ENCODE assay signal across 14 mouse cellular contexts in genomic region chr6:15310671-15311070, GRCm38 (mm10).
DNase-seq lines count a peak whose midpoint lies in the region; ATAC-seq and TF ChIP-seq lines count a peak whose summit lies in the region.
"Had no signal": no experiment of that assay in that cellular context is flagged by ENCODE, and none has a peak within 500 bp of the region (broad histone marks: within the 10 kb centered on the region; RNA-seq: fewer than 3 reads in every experiment).

No protein-coding gene starts in this region.

- no peak for TF ChIP-seq CTCF in heart, postnatal 0 days (IDR thresholded peaks at IDR 0.05; ENCODE audit: low read depth)

- peak overlapping the region; percentile 9; the same call in 1 of the 2 replicates for H3K4me2 ChIP-seq in heart, postnatal 0 days (ENCODE audit: low read depth, low read length)
- no peak overlapping the region for H3K4me2 ChIP-seq in heart, embryonic 11.5 days
- H3K4me2 ChIP-seq in neural tube, embryonic 12.5 days (replicated peaks) = no peak overlapping the region
- H3K4me2 ChIP-seq in forebrain, embryonic 16.5 days (ENCODE audit: low read length) = peak overlapping the region; percentile 45
- H3K4me2 ChIP-seq in midbrain, embryonic 16.5 days (ENCODE audit: low read length) = peak overlapping the region; percentile 28
- H3K4me2 ChIP-seq: heart, embryonic 15.5 days; kidney, embryonic 15.5 days; liver, embryonic 11.5 days had no signal

- H3K27me3 ChIP-seq in heart, postnatal 0 days (ENCODE audit: control insufficient read depth, insufficient read depth, low read length) = no peaks in the 10 kb centered on the region
- H3K27me3 ChIP-seq in heart, embryonic 11.5 days (ENCODE audit: control insufficient read depth, insufficient read depth, low read length) = no peaks in the 10 kb centered on the region
- no peaks in the 10 kb centered on the region for H3K27me3 ChIP-seq in neural tube, embryonic 12.5 days (replicated peaks)
- no peaks in the 10 kb centered on the region for H3K27me3 ChIP-seq in forebrain, embryonic 16.5 days (replicated peaks; ENCODE audit: control insufficient read depth, insufficient read depth, low read length)
- H3K27me3 ChIP-seq in midbrain, embryonic 16.5 days (ENCODE audit: control insufficient read depth, insufficient read depth, low read depth, low read length) = no peaks in the 10 kb centered on the region
- H3K27me3 ChIP-seq: heart, embryonic 15.5 days; kidney, embryonic 15.5 days had no signal

- H3K9me3 ChIP-seq in heart, postnatal 0 days (replicated peaks; ENCODE audit: control insufficient read depth, low read length) = no peaks in the 10 kb centered on the region
- H3K9me3 ChIP-seq in heart, embryonic 11.5 days (replicated peaks; ENCODE audit: control insufficient read depth, low read length) = no peaks in the 10 kb centered on the region
- H3K9me3 ChIP-seq in neural tube, embryonic 12.5 days = no peaks in the 10 kb centered on the region
- no peaks in the 10 kb centered on the region for H3K9me3 ChIP-seq in forebrain, embryonic 16.5 days (ENCODE audit: control insufficient read depth, low read length)
- no peaks in the 10 kb centered on the region for H3K9me3 ChIP-seq in midbrain, embryonic 16.5 days (replicated peaks; ENCODE audit: control insufficient read depth, low read length, poor library complexity, severe bottlenecking)
- H3K9me3 ChIP-seq: heart, embryonic 15.5 days; kidney, embryonic 15.5 days had no signal

- DNase-seq in heart, postnatal 0 days (ENCODE audit: low spot score) = no peak
- DNase-seq in neural tube, embryonic 10.5 days (ENCODE audit: extremely low spot score, low spot score) = no peak
- no peak for DNase-seq in lung, postnatal 25 days (ENCODE audit: low spot score)
- DNase-seq: adrenal gland, postnatal 25 days; lung, postnatal 10 days had no signal

- no peak overlapping the region for H3K9ac ChIP-seq in heart, postnatal 0 days (replicated peaks; ENCODE audit: low read depth, low read length)
- no peak overlapping the region for H3K9ac ChIP-seq in heart, embryonic 11.5 days (ENCODE audit: low read depth, low read length)
- no peak overlapping the region for H3K9ac ChIP-seq in neural tube, embryonic 12.5 days
- H3K9ac ChIP-seq in forebrain, embryonic 16.5 days (replicated peaks; ENCODE audit: low read depth, low read length) = peak overlapping the region; percentile 23; the same call in 1 of the 2 replicates
- no peak overlapping the region for H3K9ac ChIP-seq in midbrain, embryonic 16.5 days (ENCODE audit: low read depth, low read length)
- H3K9ac ChIP-seq: heart, embryonic 15.5 days; kidney, embryonic 15.5 days had no signal

- no peaks in the 10 kb centered on the region for H3K4me1 ChIP-seq in heart, postnatal 0 days (ENCODE audit: control insufficient read depth, insufficient read depth)
- no peaks in the 10 kb centered on the region for H3K4me1 ChIP-seq in heart, embryonic 11.5 days (ENCODE audit: control insufficient read depth, insufficient read depth, low read length)
- H3K4me1 ChIP-seq in neural tube, embryonic 12.5 days = no peaks in the 10 kb centered on the region
- H3K4me1 ChIP-seq in forebrain, embryonic 16.5 days (replicated peaks; ENCODE audit: control insufficient read depth, insufficient read depth, low read length) = peaks cover 10% of the 10 kb centered on the region
- peaks cover 2% of the 10 kb centered on the region; the same call in 1 of the 2 replicates for H3K4me1 ChIP-seq in midbrain, embryonic 16.5 days (ENCODE audit: control insufficient read depth, insufficient read depth, low read length)
- H3K4me1 ChIP-seq: kidney, embryonic 15.5 days had no signal

- no peak for ATAC-seq in heart, postnatal 0 days (ENCODE audit: insufficient read depth, low read depth)
- no peak for ATAC-seq in heart, embryonic 11.5 days (replicated peaks; ENCODE audit: insufficient number of reproducible peaks, low FRiP score, low TSS enrichment)
- peak; percentile 17; the same call in 1 of the 2 replicates for ATAC-seq in neural tube, embryonic 12.5 days (ENCODE audit: low FRiP score, low read depth)
- peak; percentile 78 for ATAC-seq in forebrain, embryonic 16.5 days
- ATAC-seq in midbrain, embryonic 16.5 days = peak; percentile 34; the same call in 1 of the 2 replicates
- ATAC-seq: inflammation-experienced regulatory T-cells, adult 6 months had no signal

- H3K36me3 ChIP-seq in heart, postnatal 0 days (replicated peaks; ENCODE audit: control insufficient read depth, insufficient read depth, low read length) = no peaks in the 10 kb centered on the region
- H3K36me3 ChIP-seq in heart, embryonic 11.5 days (ENCODE audit: control insufficient read depth, insufficient read depth, low read length) = no peaks in the 10 kb centered on the region
- no peaks in the 10 kb centered on the region for H3K36me3 ChIP-seq in neural tube, embryonic 12.5 days
- no peaks in the 10 kb centered on the region for H3K36me3 ChIP-seq in forebrain, embryonic 16.5 days (ENCODE audit: control insufficient read depth, insufficient read depth)
- no peaks in the 10 kb centered on the region for H3K36me3 ChIP-seq in midbrain, embryonic 16.5 days (ENCODE audit: control insufficient read depth, insufficient read depth, low read length)
- H3K36me3 ChIP-seq: heart, embryonic 15.5 days; kidney, embryonic 15.5 days had no signal

- no peak for TF ChIP-seq EP300 in heart, postnatal 0 days (IDR thresholded peaks at IDR 0.05; ENCODE audit: low read depth)

- no peak overlapping the region for H3K4me3 ChIP-seq in heart, postnatal 0 days (ENCODE audit: low read depth, low read length)
- no peak overlapping the region for H3K4me3 ChIP-seq in heart, embryonic 11.5 days (ENCODE audit: low read depth, low read length)
- H3K4me3 ChIP-seq in neural tube, embryonic 12.5 days = no peak overlapping the region
- no peak overlapping the region for H3K4me3 ChIP-seq in forebrain, embryonic 16.5 days (replicated peaks; ENCODE audit: low read length)
- H3K4me3 ChIP-seq in midbrain, embryonic 16.5 days (ENCODE audit: low read depth, low read length) = no peak overlapping the region
- H3K4me3 ChIP-seq: erythroblast, embryonic 14.5 days; heart, embryonic 15.5 days; kidney, embryonic 15.5 days had no signal

- 41% methylated on average over 5 of the region's 5 CpGs for WGBS in heart, postnatal 0 days
- WGBS in heart, embryonic 11.5 days (ENCODE audit: insufficient replicate concordance) = 64% methylated on average over 5 of the region's 5 CpGs
- 61% methylated on average over 5 of the region's 5 CpGs for WGBS in neural tube, embryonic 12.5 days
- 6% methylated on average over 5 of the region's 5 CpGs for WGBS in forebrain, embryonic 16.5 days
- 21% methylated on average over 5 of the region's 5 CpGs for WGBS in midbrain, embryonic 16.5 days

- no peak overlapping the region for H3K27ac ChIP-seq in heart, postnatal 0 days (ENCODE audit: low read depth)
- H3K27ac ChIP-seq in heart, embryonic 11.5 days (ENCODE audit: low read depth, low read length) = no peak overlapping the region
- H3K27ac ChIP-seq in neural tube, embryonic 12.5 days = no peak overlapping the region
- peak overlapping the region; percentile 59; the same call in 1 of the 2 replicates for H3K27ac ChIP-seq in forebrain, embryonic 16.5 days (ENCODE audit: low read length)
- H3K27ac ChIP-seq in midbrain, embryonic 16.5 days (ENCODE audit: low read length) = no peak overlapping the region
- H3K27ac ChIP-seq: heart, embryonic 15.5 days; kidney, embryonic 15.5 days had no signal

Comparison
In these comparisons a context has a peak if more than half of its experiments do, and no peak if none do; other contexts are left out.
1. H3K4me2 ChIP-seq: peak in heart, postnatal 0 days (single experiment), forebrain, embryonic 16.5 days (single experiment) and midbrain, embryonic 16.5 days (single experiment); none in heart, embryonic 11.5 days (single experiment) and neural tube, embryonic 12.5 days (single experiment).
2. ATAC-seq: peak in neural tube, embryonic 12.5 days (single experiment), forebrain, embryonic 16.5 days (single experiment) and midbrain, embryonic 16.5 days (single experiment); none in heart, postnatal 0 days (single experiment) and heart, embryonic 11.5 days (single experiment).